Mouse (Mus musculus): ENCODE results near the gene Kcnab2. TPM values are rescaled to one million over a fixed set of nuclear protein-coding genes. Genes with fewer than 3 reads are reported as not detected.

Gene Kcnab2
- polyA plus RNA-seq, 1 experiment from 2014 or later: 5.2 TPM

DNA sequence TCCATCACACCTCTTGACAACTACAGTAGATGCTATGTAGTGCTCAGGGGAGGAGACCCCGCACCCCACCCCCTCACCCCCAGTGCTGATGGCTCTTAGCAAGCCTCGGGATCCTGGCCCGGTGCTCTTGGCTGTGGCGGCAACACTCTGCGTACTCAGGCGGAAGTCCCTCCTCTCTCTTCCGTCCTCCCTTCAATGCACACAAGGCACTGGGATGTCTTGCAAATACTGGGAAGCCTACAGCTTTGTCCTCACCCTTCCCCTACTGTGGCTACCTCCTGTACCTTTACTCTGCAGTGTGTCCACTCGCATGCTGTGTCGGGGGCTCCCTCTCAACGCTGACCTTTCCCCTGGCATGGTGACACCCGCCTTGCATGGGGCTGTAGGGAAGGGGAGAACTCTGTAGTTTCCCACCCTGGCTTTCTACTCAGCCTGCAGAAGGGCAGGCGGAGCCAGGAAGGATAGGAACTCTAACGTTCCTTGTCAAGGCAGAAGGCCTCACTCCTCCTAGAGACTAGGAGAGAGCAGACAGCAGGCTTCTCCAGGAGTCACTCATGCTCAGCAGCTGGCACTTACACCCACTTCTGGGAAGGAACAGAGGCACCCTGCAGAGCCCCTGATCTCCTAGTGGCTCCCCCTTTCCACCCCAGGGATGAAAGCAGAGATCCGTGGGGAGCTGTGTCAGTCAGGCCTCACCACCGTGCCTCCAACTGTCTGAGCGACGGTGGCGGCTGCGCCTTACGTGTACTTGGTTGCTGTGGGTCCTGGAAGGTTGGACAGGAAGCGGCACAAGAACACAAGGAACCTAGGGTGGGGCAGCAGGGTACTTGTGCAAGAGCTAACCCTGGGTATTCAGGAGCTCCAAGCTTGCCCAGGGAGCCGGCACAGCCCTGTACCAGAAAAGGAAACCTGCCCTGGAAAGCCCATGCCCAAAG lies 29.7 kb downstream of the Kcnab2 start:
- H3K27me3 ChIP-seq (replicated peaks): no peaks in the 10 kb centered on the region
- H3K36me3 ChIP-seq: no peaks in the 10 kb centered on the region
- H3K4me2 ChIP-seq: no peak overlapping the region
- WGBS: 70% methylated on average over 22 of the region's 22 CpGs
- no peak overlapping the region for H3K27ac ChIP-seq
- no peaks in the 10 kb centered on the region for H3K9me3 ChIP-seq
- H3K9ac ChIP-seq: no peak overlapping the region
- ATAC-seq (ENCODE audit: insufficient read depth, low FRiP score, low read depth): 0 out of 2 replicates have a peak, but pooled peaks have one; percentile 14
- H3K4me1 ChIP-seq: no peaks in the 10 kb centered on the region
- H3K4me3 ChIP-seq (replicated peaks): no peak overlapping the region; the same call in 1 of the 2 replicates

DNA sequence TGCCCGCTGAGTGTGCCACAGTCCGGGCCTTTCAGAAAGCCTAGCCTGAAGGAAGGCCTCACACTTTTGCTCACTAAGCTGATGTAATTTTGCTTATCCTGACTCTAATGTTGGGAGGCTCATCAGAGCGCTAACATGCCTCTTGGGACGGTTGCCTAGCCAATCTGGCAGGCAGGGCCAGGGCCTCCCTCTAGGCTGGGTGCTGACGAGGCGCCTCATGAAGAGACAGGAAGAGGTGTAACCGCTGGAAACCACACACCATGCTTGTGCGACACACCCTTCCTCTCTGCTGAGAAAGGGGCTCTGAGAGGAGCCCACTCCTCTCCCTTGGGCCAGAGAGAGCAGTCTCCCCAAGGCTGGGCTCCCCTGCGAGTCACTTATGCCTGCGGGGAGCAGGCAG lies 31.5 kb downstream of the Kcnab2 start:
- no peak for ATAC-seq (ENCODE audit: insufficient read depth, low FRiP score, low read depth)
- Histone ChIP-seq H3K36me3 (no peaks in the 10 kb centered on the region), H3K4me1 (no peaks in the 10 kb centered on the region), H3K4me2 (no peak overlapping the region), H3K27ac (no peak overlapping the region), H3K9me3 (no peaks in the 10 kb centered on the region), H3K27me3 (replicated peaks) (no peaks in the 10 kb centered on the region), H3K9ac (no peak overlapping the region), H3K4me3 (replicated peaks) (no peak overlapping the region)
- WGBS: 71% methylated on average over 10 of the region's 10 CpGs

DNA sequence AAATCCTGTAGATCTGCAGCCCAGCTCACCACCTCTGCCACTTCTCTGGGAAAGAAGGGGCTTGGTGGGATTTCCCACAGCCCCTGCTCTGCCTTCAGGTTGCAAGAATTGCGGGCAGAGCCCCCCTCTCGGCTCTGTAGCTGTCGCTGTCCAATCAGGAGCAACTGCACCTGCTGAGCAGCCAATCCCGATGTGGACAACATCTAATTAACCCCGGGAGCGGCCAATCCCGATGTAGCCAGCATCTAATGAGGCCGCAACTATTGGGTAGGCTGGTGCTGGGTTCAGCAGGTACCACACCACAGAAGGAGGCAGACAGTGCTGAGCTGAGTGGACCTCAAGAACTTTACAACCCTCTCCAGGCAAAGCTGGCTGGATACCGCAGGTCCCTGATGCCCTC lies 36.1 kb downstream of the Kcnab2 start:
- no peak for ATAC-seq (ENCODE audit: insufficient read depth, low FRiP score, low read depth)
- no peak overlapping the region for H3K9ac ChIP-seq
- no peaks in the 10 kb centered on the region for H3K4me1 ChIP-seq
- no peaks in the 10 kb centered on the region for H3K36me3 ChIP-seq
- no peak overlapping the region for H3K4me3 ChIP-seq (replicated peaks)
- no peaks in the 10 kb centered on the region for H3K9me3 ChIP-seq
- whole genome bisulfite sequencing: 29% methylated on average over 9 of the region's 9 CpGs
- no peak overlapping the region for H3K4me2 ChIP-seq
- no peaks in the 10 kb centered on the region for H3K27me3 ChIP-seq (replicated peaks)
- no peak overlapping the region for H3K27ac ChIP-seq

DNA sequence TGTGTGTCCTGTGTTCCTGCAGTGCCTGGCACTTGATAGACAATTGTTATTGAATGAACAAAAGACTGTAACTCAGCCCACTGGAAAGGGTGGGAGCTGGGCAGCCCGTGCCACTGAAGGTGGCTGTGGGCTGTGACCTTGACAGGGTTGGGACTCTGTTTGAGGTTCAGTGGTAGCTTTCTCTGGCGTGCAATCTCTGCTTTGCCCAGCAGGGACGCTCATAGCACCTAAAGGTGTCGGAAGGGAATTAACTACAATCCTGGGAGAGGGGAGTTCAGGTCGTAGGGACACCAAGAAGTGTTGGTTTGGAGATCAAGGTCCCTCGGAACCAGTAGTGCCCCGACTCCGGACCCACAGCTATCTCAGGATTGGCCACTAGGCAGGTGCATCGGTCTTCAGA lies 36.8 kb downstream of the Kcnab2 start:
- no peak overlapping the region for H3K4me2 ChIP-seq
- no peaks in the 10 kb centered on the region for H3K4me1 ChIP-seq
- no peak overlapping the region for H3K4me3 ChIP-seq (replicated peaks)
- no peaks in the 10 kb centered on the region for H3K36me3 ChIP-seq
- H3K9ac ChIP-seq: no peak overlapping the region
- WGBS: 57% methylated on average over 9 of the region's 9 CpGs
- no peak overlapping the region for H3K27ac ChIP-seq
- H3K27me3 ChIP-seq (replicated peaks): no peaks in the 10 kb centered on the region
- no peak for ATAC-seq (ENCODE audit: insufficient read depth, low FRiP score, low read depth)
- H3K9me3 ChIP-seq: no peaks in the 10 kb centered on the region

DNA sequence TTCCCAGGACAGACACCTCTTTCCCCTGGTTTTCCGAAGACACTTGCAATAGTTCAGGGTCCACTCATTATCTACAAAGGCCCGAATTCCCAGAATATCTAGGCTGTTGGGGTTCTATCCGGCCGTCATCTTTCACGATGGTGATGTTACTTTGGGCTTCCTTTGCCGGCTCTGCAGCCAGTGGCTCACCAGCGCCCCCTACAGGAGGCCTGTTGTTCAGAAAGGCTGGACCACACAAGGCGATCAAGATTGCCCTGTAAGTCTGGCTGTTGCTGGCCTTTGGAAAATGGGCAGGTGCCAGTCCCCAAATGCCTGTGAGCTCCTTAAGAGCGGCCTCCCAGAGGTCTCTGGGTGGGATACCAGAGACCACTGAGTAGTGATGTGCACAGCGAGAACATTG lies 42.4 kb downstream of the Kcnab2 start:
- Histone ChIP-seq H3K9ac (no peak overlapping the region), H3K9me3 (no peaks in the 10 kb centered on the region), H3K4me1 (peaks cover 11% of the 10 kb centered on the region), H3K36me3 (no peaks in the 10 kb centered on the region), H3K27ac (no peak overlapping the region), H3K4me3 (replicated peaks) (no peak overlapping the region), H3K27me3 (replicated peaks) (0 out of 2 replicates have a peak, but pooled peaks cover 3% of the 10 kb centered on the region), H3K4me2 (peak overlapping the region; percentile 49)
- ATAC-seq (ENCODE audit: insufficient read depth, low FRiP score, low read depth): no peak; the same call in 1 of the 2 replicates
- WGBS: 15% methylated on average over 10 of the region's 10 CpGs

DNA sequence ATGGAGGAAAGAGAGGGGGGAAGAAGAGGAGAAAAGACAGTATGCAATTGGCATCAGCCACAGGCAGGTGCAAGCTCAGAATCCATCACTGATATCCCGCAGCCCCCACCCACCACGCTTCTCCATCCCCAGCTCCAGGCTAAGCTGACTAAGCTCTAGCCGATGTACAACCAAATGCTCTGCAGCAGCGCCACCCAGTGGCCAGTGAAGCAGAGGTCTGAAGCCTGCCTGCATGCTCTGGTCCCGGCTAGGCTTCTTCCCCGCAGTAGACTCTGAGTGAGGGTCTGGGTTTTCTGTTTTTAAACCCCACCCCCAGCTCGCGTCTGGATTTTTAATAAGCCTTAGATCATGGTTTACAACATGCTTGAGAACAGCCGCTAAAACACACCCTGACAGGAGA lies 42.8 kb downstream of the Kcnab2 start:
- no peaks in the 10 kb centered on the region for H3K9me3 ChIP-seq
- 0 out of 2 replicates have a peak, but pooled peaks cover 3% of the 10 kb centered on the region for H3K27me3 ChIP-seq (replicated peaks)
- peak; percentile 84 for ATAC-seq (ENCODE audit: insufficient read depth, low FRiP score, low read depth)
- no peak overlapping the region for H3K9ac ChIP-seq
- 4% methylated on average over 9 of the region's 9 CpGs for WGBS
- no peak overlapping the region for H3K4me3 ChIP-seq (replicated peaks)
- H3K4me1 ChIP-seq: peaks cover 11% of the 10 kb centered on the region
- H3K36me3 ChIP-seq: no peaks in the 10 kb centered on the region
- H3K4me2 ChIP-seq: peak overlapping the region; percentile 49
- no peak overlapping the region for H3K27ac ChIP-seq

DNA sequence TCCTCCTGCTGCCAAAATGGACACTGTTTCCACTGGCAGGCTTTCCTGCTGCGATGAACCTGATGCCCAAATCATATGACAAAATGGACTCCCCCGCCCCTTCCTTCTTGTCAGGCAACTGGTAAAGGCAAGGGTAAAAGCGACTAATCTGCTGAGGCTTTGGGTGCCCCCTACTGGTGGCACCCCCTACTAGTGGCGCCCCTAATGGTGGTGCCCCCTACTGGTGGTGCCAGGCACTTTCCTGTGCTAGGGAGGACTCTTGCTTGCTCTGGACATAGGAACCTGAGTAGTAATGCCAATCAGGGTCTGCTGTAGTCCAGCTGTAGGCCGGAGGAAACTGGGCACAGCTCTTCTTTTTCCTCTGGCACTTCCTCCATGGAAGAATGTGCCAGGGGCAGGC lies 45.4 kb downstream of the Kcnab2 start:
- no peak overlapping the region for H3K27ac ChIP-seq
- no peak overlapping the region for H3K4me3 ChIP-seq (replicated peaks)
- no peaks in the 10 kb centered on the region for H3K36me3 ChIP-seq
- no peaks in the 10 kb centered on the region for H3K9me3 ChIP-seq
- no peak overlapping the region for H3K4me2 ChIP-seq
- WGBS: 62% methylated on average over 5 of the region's 5 CpGs
- H3K27me3 ChIP-seq (replicated peaks): 0 out of 2 replicates have a peak, but pooled peaks cover 3% of the 10 kb centered on the region
- H3K9ac ChIP-seq: no peak overlapping the region
- ATAC-seq (ENCODE audit: insufficient read depth, low FRiP score, low read depth): no peak
- H3K4me1 ChIP-seq: peaks cover 11% of the 10 kb centered on the region

DNA sequence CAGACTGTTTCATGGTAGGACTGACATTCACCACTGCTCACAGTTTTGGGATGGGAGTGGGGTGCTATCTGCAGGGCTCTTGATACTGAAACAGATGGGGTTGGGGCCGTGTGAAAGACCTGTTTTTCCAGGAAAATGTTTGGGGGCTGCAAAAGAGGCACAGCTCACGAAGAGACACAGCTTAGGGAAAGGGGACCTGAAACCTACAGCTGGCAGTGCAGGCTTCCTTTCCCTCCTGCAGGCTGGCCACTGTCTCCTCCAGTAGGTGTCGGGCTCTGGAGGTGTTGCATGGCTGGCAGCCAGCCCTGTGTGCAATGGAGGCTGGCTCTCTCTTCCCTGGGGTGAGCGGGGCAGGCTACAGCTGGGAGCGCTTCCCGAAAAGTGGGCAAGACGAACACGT lies 49.4 kb downstream of the Kcnab2 start:
- H3K4me3 ChIP-seq (replicated peaks): no peak overlapping the region
- H3K27me3 ChIP-seq (replicated peaks): 0 out of 2 replicates have a peak, but pooled peaks cover 3% of the 10 kb centered on the region
- H3K4me1 ChIP-seq: peaks cover 4% of the 10 kb centered on the region; the same call in 1 of the 2 replicates
- H3K9me3 ChIP-seq: no peaks in the 10 kb centered on the region
- no peak overlapping the region for H3K9ac ChIP-seq
- no peak overlapping the region for H3K27ac ChIP-seq
- 60% methylated on average over 8 of the region's 8 CpGs for WGBS
- H3K36me3 ChIP-seq: no peaks in the 10 kb centered on the region
- ATAC-seq (ENCODE audit: insufficient read depth, low FRiP score, low read depth): no peak
- no peak overlapping the region for H3K4me2 ChIP-seq

DNA sequence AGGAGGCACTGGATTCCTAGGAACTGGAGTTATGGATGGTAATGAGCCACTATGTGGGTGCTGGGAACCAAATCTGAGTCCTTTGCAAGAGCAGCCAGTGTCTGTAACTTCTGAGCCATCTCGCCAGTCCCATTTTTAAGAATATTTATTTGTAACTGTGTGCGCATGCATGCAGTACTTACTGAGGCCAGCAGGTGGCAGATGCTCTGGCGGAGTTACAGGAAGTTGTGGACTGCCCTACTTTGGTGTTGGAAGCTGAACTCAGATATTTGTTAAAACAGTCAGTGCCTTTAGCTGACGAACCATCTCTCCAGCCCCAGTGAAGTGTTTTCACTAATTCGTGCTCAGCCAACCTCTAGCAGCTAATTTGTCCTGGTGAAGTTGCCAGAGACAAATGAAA lies 52.7 kb downstream of the Kcnab2 start:
- Histone ChIP-seq H3K36me3 (no peaks in the 10 kb centered on the region), H3K4me1 (no peaks in the 10 kb centered on the region), H3K9me3 (no peaks in the 10 kb centered on the region), H3K9ac (no peak overlapping the region), H3K4me2 (no peak overlapping the region), H3K27me3 (replicated peaks) (no peaks in the 10 kb centered on the region), H3K4me3 (replicated peaks) (no peak overlapping the region), H3K27ac (no peak overlapping the region)
- WGBS: 66% methylated on average over 5 of the region's 5 CpGs
- ATAC-seq (ENCODE audit: insufficient read depth, low FRiP score, low read depth): no peak

DNA sequence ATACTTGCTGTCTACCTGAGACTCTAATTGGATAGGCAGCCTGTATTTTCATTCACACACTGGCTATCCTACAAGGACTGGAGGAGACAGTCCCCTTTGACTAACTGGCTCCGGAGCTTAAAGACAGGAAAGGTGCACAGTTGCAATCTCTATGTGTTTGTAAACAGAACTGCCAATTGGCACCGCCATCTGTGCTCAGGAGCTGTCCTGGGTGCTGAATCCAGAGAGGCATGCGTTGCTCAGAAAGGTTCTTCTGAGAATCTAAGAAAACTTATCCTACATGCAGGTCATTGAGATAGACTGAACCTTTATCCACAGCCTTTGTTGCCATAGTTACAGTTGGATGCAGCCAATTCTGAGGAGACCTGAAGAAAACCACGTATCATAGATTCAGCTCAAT lies 53.3 kb downstream of the Kcnab2 start:
- H3K9ac ChIP-seq: no peak overlapping the region
- H3K36me3 ChIP-seq: no peaks in the 10 kb centered on the region
- no peaks in the 10 kb centered on the region for H3K4me1 ChIP-seq
- H3K4me2 ChIP-seq: no peak overlapping the region
- WGBS: 30% methylated on average over 4 of the region's 4 CpGs
- no peaks in the 10 kb centered on the region for H3K9me3 ChIP-seq
- no peak overlapping the region for H3K4me3 ChIP-seq (replicated peaks)
- H3K27me3 ChIP-seq (replicated peaks): no peaks in the 10 kb centered on the region
- no peak for ATAC-seq (ENCODE audit: insufficient read depth, low FRiP score, low read depth)
- H3K27ac ChIP-seq: no peak overlapping the region

DNA sequence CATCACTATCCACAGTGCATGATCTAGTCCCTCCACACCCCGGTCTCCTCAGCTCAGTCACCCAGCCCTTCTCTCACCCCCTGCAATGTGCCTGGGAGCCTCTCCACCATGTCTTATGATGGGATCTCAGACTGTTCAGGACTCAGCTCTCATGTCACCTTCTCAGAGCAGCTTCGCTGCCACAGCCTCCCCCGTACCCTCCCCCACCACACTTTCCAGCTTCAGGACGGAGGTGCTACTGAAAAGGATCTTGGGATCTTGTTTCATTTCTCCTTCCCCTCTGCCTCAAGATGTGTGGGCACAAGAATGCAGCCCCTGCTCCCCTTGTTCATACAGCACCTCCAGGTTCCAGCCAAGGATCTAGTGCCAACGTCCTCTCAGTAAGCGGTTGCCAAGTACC lies 54.1 kb downstream of the Kcnab2 start:
- Histone ChIP-seq H3K27me3 (replicated peaks) (no peaks in the 10 kb centered on the region), H3K4me1 (no peaks in the 10 kb centered on the region), H3K36me3 (no peaks in the 10 kb centered on the region), H3K4me2 (no peak overlapping the region), H3K9ac (no peak overlapping the region), H3K4me3 (replicated peaks) (no peak overlapping the region), H3K27ac (no peak overlapping the region), H3K9me3 (no peaks in the 10 kb centered on the region)
- 89% methylated on average over 6 of the region's 6 CpGs for WGBS
- ATAC-seq (ENCODE audit: insufficient read depth, low FRiP score, low read depth): no peak

DNA sequence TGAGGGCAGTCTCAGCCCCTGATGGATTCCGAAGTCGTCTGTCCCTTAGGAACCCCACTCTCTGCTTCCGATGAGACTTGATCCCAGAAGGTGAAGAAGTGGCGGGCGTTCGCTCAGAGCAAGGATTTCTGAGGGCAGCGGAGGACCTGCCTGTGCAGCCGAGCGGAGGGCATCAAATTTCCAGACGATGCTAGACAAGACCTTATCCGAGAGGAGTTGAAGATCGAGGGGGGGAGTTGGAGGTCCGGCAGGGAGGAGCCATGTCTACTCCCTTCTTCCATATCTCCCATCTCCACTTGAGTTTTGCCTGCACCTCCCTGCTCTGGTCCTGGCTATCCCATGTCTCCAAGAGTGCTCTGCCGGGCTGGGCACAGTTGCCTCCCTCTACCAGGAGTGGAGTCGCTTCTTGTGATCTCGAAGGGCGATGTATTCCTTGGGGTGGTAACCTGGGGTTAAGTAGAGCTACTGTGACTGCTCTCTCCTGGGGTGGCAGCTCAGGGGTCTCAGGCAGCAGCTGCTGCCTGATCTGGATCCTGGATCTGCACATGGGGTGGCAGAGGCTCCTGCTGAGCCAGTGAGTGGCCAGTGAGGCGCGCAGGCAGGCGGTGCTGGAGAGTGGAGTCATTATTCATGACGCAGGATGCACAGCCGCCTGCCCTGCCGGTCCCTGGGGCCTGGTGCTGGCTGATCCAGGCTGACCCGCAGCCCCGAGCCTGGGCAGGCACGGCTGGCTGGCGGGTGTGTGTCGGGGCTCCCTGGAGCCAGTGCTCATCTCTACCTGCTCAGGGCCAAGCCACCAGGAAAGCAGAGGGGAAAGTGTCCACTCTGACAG lies 59.2 kb downstream of the Kcnab2 start:
- Histone ChIP-seq H3K4me1 (no peaks in the 10 kb centered on the region), H3K4me3 (replicated peaks) (no peak overlapping the region), H3K9me3 (no peaks in the 10 kb centered on the region), H3K27me3 (replicated peaks) (no peaks in the 10 kb centered on the region), H3K27ac (no peak overlapping the region), H3K4me2 (no peak overlapping the region), H3K9ac (no peak overlapping the region), H3K36me3 (no peaks in the 10 kb centered on the region)
- ATAC-seq (ENCODE audit: insufficient read depth, low FRiP score, low read depth): no peak
- 42% methylated on average over 28 of the region's 28 CpGs for WGBS

All from stomach, embryonic 15.5 days (tissue).